Mouse (Mus musculus) CH12.LX (cell line): Measurements from ENCODE around the gene Lhpp. TPM values are rescaled to one million over a fixed set of nuclear protein-coding genes. Genes with fewer than 3 reads are reported as not detected.

ENCODE experiments used
- DNase-seq: peaks from one replicate; pipeline ENCODE4 v3.0.0-alpha.2; 2013; ENCODE audit errors: extremely low read depth
- H3K27ac ChIP-seq: 2 replicates; pipeline ENCODE4 v1.5.1; 2012; ENCODE audit warnings: low read depth, mild to moderate bottlenecking, control low read depth, moderate library complexity; ENCODE audit not compliant: insufficient read depth
- H3K27me3 ChIP-seq: replicated peaks from 2 replicates; pipeline ENCODE3; 2012; ENCODE audit warnings: inconsistent platforms
- H3K36me3 ChIP-seq, 2 experiments: replicated peaks in 1 of 2; 2 replicates each; pipeline versions ENCODE3 to v1.6.1; 2012; ENCODE audit warnings: inconsistent platforms in 1 of 2, low read length in 1 of 2, mild to moderate bottlenecking in 1 of 2, mixed read lengths in 1 of 2, moderate library complexity in 1 of 2; ENCODE audit not compliant: control insufficient read depth in 1 of 2, insufficient read depth in 1 of 2
- H3K4me1 ChIP-seq, 2 experiments: 2 replicates each; pipeline ENCODE4 v1.6.1; 2012; ENCODE audit warnings: inconsistent platforms in 1 of 2, moderate library complexity in 1 of 2; ENCODE audit not compliant: insufficient read depth in 2 of 2, control insufficient read depth in 1 of 2
- H3K4me2 ChIP-seq: 2 replicates; pipeline ENCODE4 v1.6.1; 2012; ENCODE audit warnings: low read depth, mild to moderate bottlenecking, control low read depth; ENCODE audit not compliant: poor library complexity, insufficient read depth, severe bottlenecking
- H3K4me3 ChIP-seq, 3 experiments: fragments of 150-350 bp in 1 of 3; sonication (generic) in 1 of 3; replicated peaks in 1 of 3; 2 replicates each; pipeline versions ENCODE3 to v1.5.1; 2011 to 2012; ENCODE audit warnings: low read depth in 2 of 3, low read length in 2 of 3, mild to moderate bottlenecking in 2 of 3, moderate library complexity in 2 of 3, control low read depth in 1 of 3, improper control_type of control experiment in 1 of 3, inconsistent platforms in 1 of 3, mixed read lengths in 1 of 3; ENCODE audit not compliant: poor library complexity in 1 of 3
- H3K79me2 ChIP-seq: replicated peaks from 2 replicates; pipeline ENCODE4 v1.6.1; 2012; ENCODE audit warnings: mild to moderate bottlenecking, moderate library complexity; ENCODE audit not compliant: control insufficient read depth, poor library complexity, insufficient read depth, severe bottlenecking; ENCODE audit errors: extremely low read depth
- H3K9ac ChIP-seq: 2 replicates; pipeline ENCODE4 v1.6.1; 2012; ENCODE audit warnings: low read depth, mild to moderate bottlenecking, control low read depth, moderate library complexity; ENCODE audit not compliant: insufficient read depth
- H3K9me3 ChIP-seq: replicated peaks from 2 replicates; pipeline ENCODE3; 2012; ENCODE audit warnings: low read length, inconsistent platforms, mixed read lengths
- CHD2 ChIP-seq: IDR thresholded peaks from 2 replicates; pipeline ENCODE4 v1.6.1; 2011; ENCODE audit warnings: low read length, improper control_type of control experiment
- E2F4 ChIP-seq: IDR thresholded peaks from 2 replicates; pipeline ENCODE4 v1.6.1; 2011; ENCODE audit warnings: low read depth, low read length, improper control_type of control experiment; ENCODE audit not compliant: insufficient replicate concordance
- ELF1 ChIP-seq: IDR thresholded peaks from 2 replicates; pipeline ENCODE4 v1.6.1; 2014; ENCODE audit warnings: low read depth, mild to moderate bottlenecking, inconsistent platforms, low read length, improper control_type of control experiment
- IRF4 ChIP-seq: IDR thresholded peaks from 2 replicates; pipeline ENCODE4 v1.6.1; 2014; ENCODE audit warnings: low read depth, mild to moderate bottlenecking, inconsistent platforms, low read length, improper control_type of control experiment
- JUN ChIP-seq: IDR thresholded peaks from 2 replicates; pipeline ENCODE4 v1.6.1; 2011; ENCODE audit warnings: low read depth, mild to moderate bottlenecking, low read length, improper control_type of control experiment, moderate library complexity; ENCODE audit not compliant: insufficient read depth
- MAX ChIP-seq: IDR thresholded peaks from 2 replicates; pipeline ENCODE4 v1.6.1; 2011; ENCODE audit warnings: low read length, improper control_type of control experiment
- MAZ ChIP-seq: IDR thresholded peaks from 2 replicates; pipeline ENCODE4 v1.6.1; 2012; ENCODE audit warnings: low read depth, mild to moderate bottlenecking, inconsistent platforms, low read length, improper control_type of control experiment, moderate library complexity
- MEF2A ChIP-seq: IDR thresholded peaks from 2 replicates; pipeline ENCODE4 v1.6.1; 2014; ENCODE audit warnings: low read depth, mild to moderate bottlenecking, inconsistent platforms, low read length, improper control_type of control experiment, borderline replicate concordance
- MYC ChIP-seq: IDR thresholded peaks from 2 replicates; pipeline ENCODE4 v1.6.1; 2011; ENCODE audit warnings: low read depth, mild to moderate bottlenecking, improper control_type of control experiment, low read length
- SIN3A ChIP-seq: IDR thresholded peaks from 2 replicates; pipeline ENCODE4 v1.6.1; 2012; ENCODE audit warnings: low read length, improper control_type of control experiment, inconsistent platforms
- TBP ChIP-seq: conservative IDR thresholded peaks from 2 replicates; pipeline ENCODE4 v1.6.1; 2011; ENCODE audit warnings: low read depth, low read length, improper control_type of control experiment
- TCF12 ChIP-seq: IDR thresholded peaks from 2 replicates; pipeline ENCODE4 v1.6.1; 2014; ENCODE audit warnings: low read depth, mild to moderate bottlenecking, inconsistent platforms, low read length, improper control_type of control experiment
- UBTF ChIP-seq: IDR thresholded peaks from 2 replicates; pipeline ENCODE4 v1.6.1; 2012; ENCODE audit warnings: low read depth, mild to moderate bottlenecking, inconsistent platforms, low read length, improper control_type of control experiment, moderate library complexity
- ZKSCAN1 ChIP-seq: IDR thresholded peaks from 2 replicates; pipeline ENCODE4 v1.6.1; 2012; ENCODE audit warnings: low read depth, inconsistent platforms, low read length, improper control_type of control experiment, borderline replicate concordance
- dilution Hi-C: fragments of 300-500 bp; cut with MboI; formaldehyde crosslinking; loops from 2 replicates; pipeline ENCODE4 v1.14.3; 2020; ENCODE audit warnings: low sequenced_read_pairs; ENCODE audit not compliant: extremely low pct_unique_long_range_greater_than_20kb, extremely low pct_ligation_motif_present
- in situ Hi-C: fragments of 300-500 bp; cut with MboI; formaldehyde crosslinking; loops from 3 replicates; pipeline ENCODE4 v1.14.3; 2019; ENCODE audit warnings: low sequenced_read_pairs, low pct_ligation_motif_present, low pct_unique_long_range_greater_than_20kb, mixed read lengths
- polyA plus RNA-seq: library from polyadenylated mRNA; unstranded; fragments of >175 nt; gene quantifications from 2 replicates; pipeline ENCODE4 v1.2.1, GENCODE M21; 2012; ENCODE audit warnings: low read depth; ENCODE audit not compliant: insufficient read length
- total RNA-seq, 2 experiments: library from RNA; depleted of rRNA; stranded (reverse); fragments of 300-350 nt in 1 of 2; fragments of >200 nt in 1 of 2; gene quantifications; 2 replicates each; pipeline ENCODE4 v1.2.3; 2012 to 2014

Lhpp gene
- total and polyA plus RNA-seq, 3 experiments = 7.8 to 15.4 (median 14.6) TPM

DNA sequence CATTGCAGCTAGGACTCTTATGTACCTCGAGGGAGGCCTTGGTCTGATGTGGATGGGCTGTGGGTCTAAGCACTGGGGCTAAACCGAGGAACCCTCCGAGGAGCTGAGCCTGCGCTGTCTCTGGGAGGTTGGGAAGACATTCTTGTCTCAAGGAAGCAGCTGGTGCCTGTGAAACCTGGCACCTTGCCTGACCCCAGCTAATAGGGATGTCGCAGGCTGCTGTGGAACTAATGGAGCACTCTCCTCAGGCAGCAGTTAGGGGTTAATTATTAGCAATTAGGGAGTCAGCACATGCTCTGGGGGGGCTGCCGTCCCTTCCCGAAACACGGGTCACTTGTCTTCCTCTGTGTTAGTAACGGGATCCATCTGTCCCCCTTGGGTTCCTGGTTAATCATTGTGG is 30.5 kb downstream of the Lhpp start:
- no peak overlapping the region for H3K9ac ChIP-seq
- no peaks in the 10 kb centered on the region for H3K9me3 ChIP-seq
- H3K27me3 ChIP-seq = no peaks in the 10 kb centered on the region
- H3K79me2 ChIP-seq = no peaks in the 10 kb centered on the region
- H3K4me2 ChIP-seq = no peak overlapping the region
- H3K4me1 ChIP-seq = peaks cover 0 to 11% of the 10 kb centered on the region in 2 experiments; a peak in 2 of 4 replicates
- in situ Hi-C loops (no loop called here), dilution Hi-C loops (no loop called here)
- no peak for DNase-seq
- no peak overlapping the region for H3K4me3 ChIP-seq
- TF ChIP-seq MAZ = no peak
- no peak for TF ChIP-seq MAX
- TF ChIP-seq ZKSCAN1 = no peak
- no peak for TF ChIP-seq SIN3A
- TF ChIP-seq, all 38 proteins: peak for 0
- Histone ChIP-seq H3K36me3 (peaks cover 0 to 26% of the 10 kb centered on the region in 2 experiments), H3K27ac (no peak overlapping the region)

DNA sequence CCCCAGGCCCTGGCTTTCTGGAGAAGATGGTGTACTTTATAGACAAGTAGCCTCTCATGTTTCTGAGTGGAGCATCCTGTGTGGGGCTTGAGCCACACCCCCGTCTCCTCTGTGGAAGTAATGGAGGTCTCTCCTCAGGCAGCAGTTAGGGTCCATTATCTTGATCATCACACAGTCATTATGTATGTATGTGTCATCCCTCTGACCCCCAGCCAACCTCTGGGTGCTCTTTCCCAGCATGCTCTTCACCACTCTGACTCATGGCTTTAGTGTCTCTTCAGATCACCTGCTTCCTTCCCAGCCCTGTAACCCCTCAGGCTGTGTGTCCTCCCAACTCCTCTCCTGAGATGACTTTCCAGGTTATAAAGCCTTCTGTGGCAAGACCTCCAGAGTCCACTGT is 31.2 kb downstream of the Lhpp start:
- in situ Hi-C loops = no loop called here
- Histone ChIP-seq H3K9ac (no peak overlapping the region), H3K4me2 (no peak overlapping the region), H3K27me3 (no peaks in the 10 kb centered on the region), H3K4me3 (no peak overlapping the region), H3K4me1 (peaks cover 0 to 11% of the 10 kb centered on the region in 2 experiments; a peak in 2 of 4 replicates), H3K36me3 (peaks cover 0 to 26% of the 10 kb centered on the region in 2 experiments), H3K9me3 (no peaks in the 10 kb centered on the region), H3K79me2 (no peaks in the 10 kb centered on the region), H3K27ac (no peak overlapping the region)
- no peak for DNase-seq
- TF ChIP-seq UBTF (no peak), TBP (no peak), IRF4 (no peak), MEF2A (no peak), MYC (no peak), TCF12 (no peak), ELF1 (no peak), ZKSCAN1 (no peak), CHD2 (no peak), JUN (no peak), MAZ (no peak), E2F4 (no peak)
- dilution Hi-C loops = no loop called here
